Mouse (Mus musculus) T-helper 17 cell (primary cell): ENCODE results near the gene Kcnn4.
"Not testable (repeated sequence)": the region's sequence is repeated elsewhere in the genome, so short reads cannot be mapped to it uniquely, and the experiment has no call there.

Experiments used
- in situ Hi-C, 2 experiments: fragments of 300-600 bp; cut with MboI, MseI; formaldehyde crosslinking; loops; 1 replicate in 1 of 2; 2 replicates in 1 of 2; pipeline ENCODE4 v1.15.1; 2025; ENCODE audit warnings: high pct_unique_total_duplicates in 2 of 2

Kcnn4 gene

GRCm38 (mm10) chr7:24387059-24387556 lies 17.0 kb downstream of the Kcnn4 start:
- in situ Hi-C loops, result loop anchor here (10.0 to 25.0 kb wide), 3 partner anchors 498 to 1400 kb away; partner anchors contain the start of genes Axl (in 1 of the 2), B9d2 (in 1 of the 2), Rps19 (in 1 of the 2) and Tgfb1 (in 1 of the 2)

GRCm38 (mm10) chr7:24389516-24390187 lies 19.6 kb downstream of the Kcnn4 start:
- in situ Hi-C loops, result loop anchor here (10.0 to 25.0 kb wide), 3 partner anchors 495 to 1398 kb away; partner anchors contain the start of genes Axl (in 1 of the 2), B9d2 (in 1 of the 2), Rps19 (in 1 of the 2) and Tgfb1 (in 1 of the 2)

- in situ Hi-C loops, result loop anchor here (25.0 kb wide), 2 partner anchors 1297 to 1397 kb away; partner anchors contain the start of genes Axl (in 1 of the 2), B9d2 (in 1 of the 2), Tgfb1 (in 1 of the 2) and Tmem91 (in 1 of the 2)
Measured at GRCm38 (mm10) chr7:24390512-24390911, 20.4 kb downstream of the Kcnn4 start.

GRCm38 (mm10) chr7:24391077-24391476 lies 21.0 kb downstream of the Kcnn4 start:
- in situ Hi-C loops, result loop anchor here (25.0 kb wide), 2 partner anchors 1296 to 1396 kb away; partner anchors contain the start of genes Axl (in 1 of the 2), B9d2 (in 1 of the 2), Tgfb1 (in 1 of the 2) and Tmem91 (in 1 of the 2)

GRCm38 (mm10) chr7:24391687-24392086 lies 21.6 kb downstream of the Kcnn4 start:
- in situ Hi-C loops, result loop anchor here (25.0 kb wide), 2 partner anchors 1296 to 1396 kb away; partner anchors contain the start of genes Axl (in 1 of the 2), B9d2 (in 1 of the 2), Tgfb1 (in 1 of the 2) and Tmem91 (in 1 of the 2)

- in situ Hi-C loops, result loop anchor here (25.0 kb wide), 2 partner anchors 1293 to 1393 kb away; partner anchors contain the start of genes Axl (in 1 of the 2), B9d2 (in 1 of the 2), Tgfb1 (in 1 of the 2) and Tmem91 (in 1 of the 2)
Measured at GRCm38 (mm10) chr7:24394054-24394453, 24.0 kb downstream of the Kcnn4 start.

GRCm38 (mm10) chr7:24394475-24395161 lies 24.6 kb downstream of the Kcnn4 start:
- in situ Hi-C loops, result loop anchor here (25.0 kb wide), 2 partner anchors 1293 to 1393 kb away; partner anchors contain the start of genes Axl (in 1 of the 2), B9d2 (in 1 of the 2), Tgfb1 (in 1 of the 2) and Tmem91 (in 1 of the 2)

GRCm38 (mm10) chr7:24396832-24397231 lies 26.8 kb downstream of the Kcnn4 start:
- in situ Hi-C loops, result loop anchor here (25.0 kb wide), 2 partner anchors 1290 to 1390 kb away; partner anchors contain the start of genes Axl (in 1 of the 2), B9d2 (in 1 of the 2), Tgfb1 (in 1 of the 2) and Tmem91 (in 1 of the 2)

- in situ Hi-C loops, result loop anchor here (25.0 kb wide), 2 partner anchors 1289 to 1389 kb away; partner anchors contain the start of genes Axl (in 1 of the 2), B9d2 (in 1 of the 2), Tgfb1 (in 1 of the 2) and Tmem91 (in 1 of the 2)
Measured at GRCm38 (mm10) chr7:24398364-24398913, 28.4 kb downstream of the Kcnn4 start.

- in situ Hi-C loops, result loop anchor here (25.0 kb wide), 2 partner anchors 1288 to 1388 kb away; partner anchors contain the start of genes Axl (in 1 of the 2), B9d2 (in 1 of the 2), Tgfb1 (in 1 of the 2) and Tmem91 (in 1 of the 2)
Measured at GRCm38 (mm10) chr7:24399256-24400081, 29.4 kb downstream of the Kcnn4 start, which contains the start of gene Smg9. Gene Smg9 (plus strand): TSS chr7:24399619.

- in situ Hi-C loops, result no loop called here
Measured at GRCm38 (mm10) chr7:24400082-24400452, 30.0 kb downstream of the Kcnn4 start.

GRCm38 (mm10) chr7:24400489-24400888 lies 30.4 kb downstream of the Kcnn4 start:
- in situ Hi-C loops, result not testable (repeated sequence)

- in situ Hi-C loops, result no loop called here
Measured at GRCm38 (mm10) chr7:24402851-24403250, 32.8 kb downstream of the Kcnn4 start.

GRCm38 (mm10) chr7:24405649-24406048 lies 35.6 kb downstream of the Kcnn4 start:
- in situ Hi-C loops, result no loop called here

GRCm38 (mm10) chr7:24406528-24407344 lies 36.7 kb downstream of the Kcnn4 start:
- in situ Hi-C loops, result no loop called here

GRCm38 (mm10) chr7:24408186-24408585 lies 38.1 kb downstream of the Kcnn4 start:
- in situ Hi-C loops, result no loop called here

- in situ Hi-C loops, result no loop called here
Measured at GRCm38 (mm10) chr7:24410123-24410522, 40.1 kb downstream of the Kcnn4 start.

GRCm38 (mm10) chr7:24410831-24411230 lies 40.8 kb downstream of the Kcnn4 start:
- in situ Hi-C loops, result no loop called here

GRCm38 (mm10) chr7:24413630-24414029 lies 43.6 kb downstream of the Kcnn4 start:
- in situ Hi-C loops, result no loop called here
